Mouse (Mus musculus): ENCODE results near the gene Ccl24. TPM values are rescaled to one million over a fixed set of nuclear protein-coding genes. Genes with fewer than 3 reads are reported as not detected.
"Not testable (repeated sequence)": the region's sequence is repeated elsewhere in the genome, so short reads cannot be mapped to it uniquely, and the experiment has no call there.

The Ccl24 gene
- polyA plus RNA-seq (2017; shearing (Covaris generic)), result not detected

GRCm38 (mm10) chr5:135573006-135573405 is at the start of gene Ccl24:
Ccl24 (minus strand) TSS chr5:135573049.
- no peak for ATAC-seq

- no peak for ATAC-seq
Observed at GRCm38 (mm10) chr5:135621725-135622124, 48.9 kb upstream of the Ccl24 start.

- no peak for ATAC-seq
Observed at GRCm38 (mm10) chr5:135620526-135620925, 47.7 kb upstream of the Ccl24 start.

- not testable (repeated sequence) for ATAC-seq
Observed at GRCm38 (mm10) chr5:135619741-135620140, 46.9 kb upstream of the Ccl24 start.

- no peak for ATAC-seq
Observed at GRCm38 (mm10) chr5:135609794-135610193, 36.9 kb upstream of the Ccl24 start.

GRCm38 (mm10) chr5:135607581-135607980 is 34.7 kb upstream of the Ccl24 start:
- no peak for ATAC-seq

GRCm38 (mm10) chr5:135606717-135607116 is 33.9 kb upstream of the Ccl24 start:
- ATAC-seq, result not testable (repeated sequence)

- ATAC-seq, result not testable (repeated sequence)
Observed at GRCm38 (mm10) chr5:135604643-135605042, 31.8 kb upstream of the Ccl24 start.

- no peak for ATAC-seq
Observed at GRCm38 (mm10) chr5:135589996-135590784, 17.3 kb upstream of the Ccl24 start.

- no peak for ATAC-seq
Observed at GRCm38 (mm10) chr5:135587764-135588163, 14.9 kb upstream of the Ccl24 start.

GRCm38 (mm10) chr5:135585691-135586090 is 12.8 kb upstream of the Ccl24 start:
- ATAC-seq, result no peak

GRCm38 (mm10) chr5:135582330-135582729 is 9.5 kb upstream of the Ccl24 start:
- ATAC-seq, result no peak

- ATAC-seq, result no peak
Observed at GRCm38 (mm10) chr5:135579331-135579751, 6.5 kb upstream of the Ccl24 start.

- ATAC-seq, result no peak
Observed at GRCm38 (mm10) chr5:135576055-135576454, 3.2 kb upstream of the Ccl24 start.

- no peak for ATAC-seq
Observed at GRCm38 (mm10) chr5:135568698-135569097, 4.2 kb downstream of the Ccl24 start.

- ATAC-seq, result no peak
Observed at GRCm38 (mm10) chr5:135567556-135568265, 5.1 kb downstream of the Ccl24 start.

- no peak for ATAC-seq
Observed at GRCm38 (mm10) chr5:135563469-135563868, 9.4 kb downstream of the Ccl24 start, which contains the start of gene Ccl26. Ccl26 (minus strand) TSS chr5:135563569.

- ATAC-seq, result no peak
Observed at GRCm38 (mm10) chr5:135557671-135558070, 15.2 kb downstream of the Ccl24 start.

GRCm38 (mm10) chr5:135557051-135557450 is 15.8 kb downstream of the Ccl24 start:
- ATAC-seq, result no peak

- ATAC-seq, result no peak
Observed at GRCm38 (mm10) chr5:135556259-135556658, 16.6 kb downstream of the Ccl24 start.

- ATAC-seq, result no peak
Observed at GRCm38 (mm10) chr5:135551591-135551990, 21.3 kb downstream of the Ccl24 start.

GRCm38 (mm10) chr5:135550910-135551309 is 21.9 kb downstream of the Ccl24 start:
- no peak for ATAC-seq

- ATAC-seq, result no peak
Observed at GRCm38 (mm10) chr5:135547990-135548389, 24.9 kb downstream of the Ccl24 start.
